Mouse (Mus musculus) C2C12 (cell line): ENCODE results near the gene Surf4.

Experiments used
- CEBPB ChIP-seq: IDR thresholded peaks from one replicate; pipeline ENCODE4 v1.6.1; 2011; ENCODE audit warnings: low read depth, mild to moderate bottlenecking, control low read depth, moderate library complexity
- CTCF ChIP-seq: IDR thresholded peaks from one replicate; pipeline ENCODE4 v1.5.1; 2011; ENCODE audit not compliant: control insufficient read depth, insufficient read depth, insufficient read length
- FOSL1 ChIP-seq: IDR thresholded peaks from one replicate; pipeline ENCODE4 v1.8.0; 2011; ENCODE audit warnings: mild to moderate bottlenecking, low read length; ENCODE audit not compliant: poor library complexity, insufficient read depth, severe bottlenecking
- MAX ChIP-seq: IDR thresholded peaks from one replicate; pipeline ENCODE4 v1.6.1; 2011; ENCODE audit warnings: mild to moderate bottlenecking, control low read depth
- MYOD1 ChIP-seq: IDR thresholded peaks from one replicate; pipeline ENCODE4 v1.6.1; 2011; ENCODE audit warnings: low read depth; ENCODE audit not compliant: control insufficient read depth, insufficient read length
- MYOG ChIP-seq: IDR thresholded peaks from one replicate; pipeline ENCODE4 v1.6.1; 2011; ENCODE audit not compliant: control insufficient read depth, insufficient read length; ENCODE audit errors: extremely low read depth
- USF1 ChIP-seq: IDR thresholded peaks from one replicate; pipeline ENCODE4 v1.6.1; 2011; ENCODE audit warnings: low read depth, mild to moderate bottlenecking, control low read depth, moderate library complexity

GRCm38 (mm10) chr2:26900731-26901130 lies 33.0 kb downstream of the Surf4 start:
- no peak for TF ChIP-seq CTCF
- TF ChIP-seq CEBPB = no peak
- TF ChIP-seq MYOG = no peak
- no peak for TF ChIP-seq USF1
- no peak for TF ChIP-seq FOSL1
- TF ChIP-seq MYOD1 = no peak
- no peak for TF ChIP-seq MAX
